Mouse (Mus musculus) spleen, adult 2 months (tissue): Measurements from ENCODE around the gene Tnp2.

Experiments
- CTCF ChIP-seq: fragments of 200-500 bp; IDR thresholded peaks from 2 replicates; pipeline ENCODE4 v1.5.1; 2011; ENCODE audit warnings: mild to moderate bottlenecking, inconsistent platforms; ENCODE audit not compliant: insufficient read depth, insufficient read length, insufficient replicate concordance; ENCODE audit errors: extremely low read depth
- POLR2A ChIP-seq: fragments of 200-500 bp; IDR thresholded peaks from 2 replicates; pipeline ENCODE4 v1.6.1; 2011; ENCODE audit warnings: low read depth, low read length, inconsistent platforms

DNA sequence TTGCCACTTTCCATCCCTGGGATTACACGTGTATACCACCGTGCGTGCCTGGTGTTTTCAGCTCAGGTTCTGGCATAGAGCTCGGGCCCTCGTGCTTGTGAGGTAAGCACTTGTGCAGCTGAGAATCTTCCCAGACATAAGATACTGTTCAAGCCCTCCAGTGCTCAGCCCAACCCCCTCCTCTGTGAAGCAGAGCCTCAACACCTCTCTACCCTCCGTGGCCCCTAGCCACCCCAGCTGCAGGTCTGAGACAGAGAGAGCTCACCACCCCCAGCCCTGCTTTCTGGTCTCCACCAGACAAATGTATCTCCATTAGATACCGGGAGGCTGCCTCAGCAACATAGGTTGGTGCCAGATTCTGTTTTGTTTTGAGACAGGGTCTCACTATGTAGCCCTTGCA, 39.2 kb downstream of the Tnp2 start:
- TF ChIP-seq CTCF (no peak), POLR2A (no peak)
